ENCODE assay signal across 8 mouse cellular contexts in genomic region chr14:73552341-73553121, GRCm38 (mm10). TPM values are rescaled to one million over a fixed set of nuclear protein-coding genes. Genes with fewer than 3 reads are reported as not detected.
A peak's percentile ranks its signal among the peaks of the same experiment; 100 is the strongest.
DNase-seq lines count a peak whose midpoint lies in the region; ATAC-seq lines count a peak whose summit lies in the region.

No protein-coding gene starts in this region.

- ATAC-seq in hindbrain, embryonic 11.5 days (ENCODE audit: low FRiP score), result peak; percentile 97

- peak; percentile 95 for DNase-seq in Muller cell, postnatal 12 days (ENCODE audit: inconsistent ontology term)
- peak; percentile 94 for DNase-seq in cerebellum, adult 9-11 months
- peak; percentile 77 to 96 for DNase-seq in frontal cortex, adult 2 months (ENCODE audit: extremely low spot score in 1 of 2, low spot score in 1 of 2)
- DNase-seq in hindbrain, embryonic 11.5 days (ENCODE audit: low spot score), result peak; percentile 99
- peak; percentile 96 to 97 for DNase-seq in layer of hippocampus, postnatal 10 days (ENCODE audit: low spot score in 2 of 2)
- peak; percentile 98 for DNase-seq in lung, postnatal 10 days
- DNase-seq in ovary, postnatal 36 days (ENCODE audit: low spot score), result peak; percentile 96
- peak; percentile 95 for DNase-seq in thymus, postnatal 25 days

- H3K36me3 ChIP-seq in hindbrain, embryonic 11.5 days (ENCODE audit: control insufficient read depth, insufficient read depth, low read length), result no peaks in the 10 kb centered on the region

- peak overlapping the region; percentile 76 for H3K27ac ChIP-seq in hindbrain, embryonic 11.5 days (ENCODE audit: low read depth, low read length)

- WGBS in hindbrain, embryonic 11.5 days, result 4% methylated on average over 61 of the region's 61 CpGs

- H3K9ac ChIP-seq in hindbrain, embryonic 11.5 days (ENCODE audit: low read depth, low read length), result peak overlapping the region; percentile 96

- H3K9me3 ChIP-seq in hindbrain, embryonic 11.5 days (ENCODE audit: control insufficient read depth, low read length), result no peaks in the 10 kb centered on the region

- H3K4me3 ChIP-seq in hindbrain, embryonic 11.5 days (ENCODE audit: low read depth, low read length), result peak overlapping the region; percentile 98

- H3K27me3 ChIP-seq in hindbrain, embryonic 11.5 days (ENCODE audit: control insufficient read depth, insufficient read depth, low read length), result no peaks in the 10 kb centered on the region

- H3K4me2 ChIP-seq in hindbrain, embryonic 11.5 days (replicated peaks; ENCODE audit: low read depth, low read length), result peak overlapping the region; percentile 67

- peaks cover 3% of the 10 kb centered on the region; the same call in 1 of the 2 replicates for H3K4me1 ChIP-seq in hindbrain, embryonic 11.5 days (replicated peaks; ENCODE audit: control insufficient read depth, insufficient read depth, low read length)

RNA-seq across cellular contexts. Expression of gene Nudt15, which starts 4.5 kb away (rescaled TPM):
- polyA plus RNA-seq in frontal cortex, adult 2 months (2012; rRNA removed), result 3.6 and 3.9 TPM in 2 replicates
- polyA plus RNA-seq in hindbrain, embryonic 11.5 days (2014; fragmentation: Nextera tagmentation; extraction: Ambion mirVana), result 10.2 and 11.3 TPM in 2 replicates
- 1 to 10 TPM; 5.7 to 7.4 TPM for total RNA-seq in layer of hippocampus, postnatal 10 days (2021)

RNA-seq across cellular contexts. Expression of gene Sucla2, which starts 27.4 kb away (rescaled TPM):
- 102 and 127 TPM in 2 replicates for polyA plus RNA-seq in frontal cortex, adult 2 months (2012; rRNA removed)
- polyA plus RNA-seq in hindbrain, embryonic 11.5 days (2014; fragmentation: Nextera tagmentation; extraction: Ambion mirVana), result 120 and 125 TPM in 2 replicates
- total RNA-seq in layer of hippocampus, postnatal 10 days (2021), result 100 to 1,000 TPM; 136 to 151 TPM

RNA-seq across cellular contexts. Expression of gene Med4, which starts 42.7 kb away (rescaled TPM):
- polyA plus RNA-seq in frontal cortex, adult 2 months (2012; rRNA removed), result 39.8 and 43.5 TPM in 2 replicates
- polyA plus RNA-seq in hindbrain, embryonic 11.5 days (2014; fragmentation: Nextera tagmentation; extraction: Ambion mirVana), result 93.5 and 96.3 TPM in 2 replicates
- total RNA-seq in layer of hippocampus, postnatal 10 days (2021), result 10 to 100 TPM; 34.0 to 35.7 TPM

Comparison
In these comparisons a context has a peak if more than half of its experiments do, and no peak if none do; other contexts are left out.
1. Peak in every context shown above with its lines: DNase-seq, ATAC-seq, H3K4me3 ChIP-seq and H3K27ac ChIP-seq.